Mouse (Mus musculus) olfactory bulb, adult 2 months (tissue): ENCODE data around the gene Prdx2. TPM values are rescaled to one million over a fixed set of nuclear protein-coding genes. Genes with fewer than 3 reads are reported as not detected.

Source experiments
- H3K27ac ChIP-seq: fragments of 200-500 bp; 2 replicates; pipeline ENCODE4 v1.5.1; 2012; ENCODE audit warnings: low read depth, low read length; ENCODE audit not compliant: insufficient read depth
- H3K4me1 ChIP-seq: fragments of 200-500 bp; 2 replicates; pipeline ENCODE4 v1.6.1; 2012; ENCODE audit warnings: low read length; ENCODE audit not compliant: control insufficient read depth, insufficient read depth
- H3K4me3 ChIP-seq: fragments of 200-500 bp; 2 replicates; pipeline ENCODE4 v1.5.1; 2012; ENCODE audit warnings: mild to moderate bottlenecking, low read depth, low read length, moderate library complexity; ENCODE audit not compliant: insufficient read depth
- CTCF ChIP-seq: fragments of 200-500 bp; IDR thresholded peaks from 2 replicates; pipeline ENCODE4 v1.5.1; 2012; ENCODE audit warnings: low read depth, mild to moderate bottlenecking, low read length, moderate library complexity; ENCODE audit not compliant: insufficient read depth
- POLR2A ChIP-seq: fragments of 200-500 bp; IDR thresholded peaks from 2 replicates; pipeline ENCODE4 v1.6.1; 2012; ENCODE audit warnings: mild to moderate bottlenecking, low read depth, low read length, moderate library complexity; ENCODE audit not compliant: insufficient read depth
- whole genome bisulfite sequencing: fragments of 180-500 bp; shearing (Covaris S2); methylation state at CpG from one replicate; pipeline ENCODE4 v1.1.7; 2018; 5-methylcytosine and 5-hydroxymethylcytosine counted together
- polyA plus RNA-seq: library from polyadenylated mRNA; stranded (reverse); fragments of >200 nt; gene quantifications from 2 replicates; pipeline ENCODE4 v1.2.4, GENCODE M21; 2012; ENCODE audit warnings: low replicate concordance; ENCODE audit not compliant: missing spikeins, insufficient read depth, insufficient read length

The Prdx2 gene
- polyA plus RNA-seq, 1 experiment: not detected

- H3K4me1 ChIP-seq: peaks cover 37% of the 10 kb centered on the region
- H3K27ac ChIP-seq: peak overlapping the region; percentile 4; the same call in 1 of the 2 replicates
- 38% methylated on average over 11 of the region's 11 CpGs for WGBS
- no peak for TF ChIP-seq POLR2A
- TF ChIP-seq CTCF: no peak
- no peak overlapping the region for H3K4me3 ChIP-seq
These were observed 11.4 kb downstream of the Prdx2 start for GRCm38 (mm10) chr8:84980622-84981358.

- WGBS: 80% methylated on average over 15 of the region's 15 CpGs
- Histone ChIP-seq H3K4me3 (no peak overlapping the region), H3K4me1 (peaks cover 32% of the 10 kb centered on the region), H3K27ac (no peak overlapping the region)
- no peak for TF ChIP-seq CTCF
- TF ChIP-seq POLR2A: no peak
These were observed 12.5 kb downstream of the Prdx2 start for GRCm38 (mm10) chr8:84981644-84982498.

- 69% methylated on average over 3 of the region's 3 CpGs for WGBS
- TF ChIP-seq POLR2A (no peak), CTCF (no peak)
- no peak overlapping the region for H3K4me3 ChIP-seq
- no peak overlapping the region for H3K27ac ChIP-seq
- H3K4me1 ChIP-seq: peaks cover 32% of the 10 kb centered on the region
These were observed 13.2 kb downstream of the Prdx2 start for GRCm38 (mm10) chr8:84982499-84983011.

- H3K27ac ChIP-seq: no peak overlapping the region
- peaks cover 32% of the 10 kb centered on the region for H3K4me1 ChIP-seq
- WGBS: 19% methylated on average over 15 of the region's 16 CpGs
- TF ChIP-seq CTCF (no peak), POLR2A (no peak)
- H3K4me3 ChIP-seq: 0 out of 2 replicates have a peak overlapping the region, but pooled peaks have one; percentile 77
These were observed 15.1 kb downstream of the Prdx2 start for GRCm38 (mm10) chr8:84984294-84985048.

- peak overlapping the region; percentile 100 for H3K27ac ChIP-seq
- H3K4me1 ChIP-seq: peaks cover 26% of the 10 kb centered on the region
- H3K4me3 ChIP-seq: peak overlapping the region; percentile 77
- WGBS: 2% methylated on average over 23 of the region's 23 CpGs
- TF ChIP-seq POLR2A (no peak), CTCF (no peak)
These were observed 15.8 kb downstream of the Prdx2 start for GRCm38 (mm10) chr8:84985049-84985683.

GRCm38 (mm10) chr8:84985684-84986378, 16.4 kb downstream of the Prdx2 start:
- under 1% methylated on average over 52 of the region's 53 CpGs for WGBS
- Histone ChIP-seq H3K4me3 (peak overlapping the region; percentile 77), H3K27ac (peak overlapping the region; percentile 100), H3K4me1 (peaks cover 26% of the 10 kb centered on the region)
- TF ChIP-seq POLR2A (peak; percentile 85), CTCF (no peak)

GRCm38 (mm10) chr8:84986379-84986945, 17.1 kb downstream of the Prdx2 start:
- WGBS: 15% methylated on average over 8 of the region's 8 CpGs
- peaks cover 25% of the 10 kb centered on the region for H3K4me1 ChIP-seq
- peak overlapping the region; percentile 77 for H3K4me3 ChIP-seq
- TF ChIP-seq CTCF: no peak
- no peak for TF ChIP-seq POLR2A
- H3K27ac ChIP-seq: peak overlapping the region; percentile 100
